Mouse (Mus musculus) erythroblast, embryonic 14.5 days (primary cell): ENCODE measurements around the gene Slc35g3.

ENCODE experiments used
- GATA1 ChIP-seq: IDR thresholded peaks from 2 replicates; pipeline ENCODE4 v1.6.1; 2012; ENCODE audit warnings: low read length, inconsistent platforms, mixed read lengths
- TAL1 ChIP-seq: IDR thresholded peaks from 3 replicates; pipeline ENCODE4 v1.6.1; 2012; ENCODE audit warnings: low read length, inconsistent platforms, mixed read lengths

DNA sequence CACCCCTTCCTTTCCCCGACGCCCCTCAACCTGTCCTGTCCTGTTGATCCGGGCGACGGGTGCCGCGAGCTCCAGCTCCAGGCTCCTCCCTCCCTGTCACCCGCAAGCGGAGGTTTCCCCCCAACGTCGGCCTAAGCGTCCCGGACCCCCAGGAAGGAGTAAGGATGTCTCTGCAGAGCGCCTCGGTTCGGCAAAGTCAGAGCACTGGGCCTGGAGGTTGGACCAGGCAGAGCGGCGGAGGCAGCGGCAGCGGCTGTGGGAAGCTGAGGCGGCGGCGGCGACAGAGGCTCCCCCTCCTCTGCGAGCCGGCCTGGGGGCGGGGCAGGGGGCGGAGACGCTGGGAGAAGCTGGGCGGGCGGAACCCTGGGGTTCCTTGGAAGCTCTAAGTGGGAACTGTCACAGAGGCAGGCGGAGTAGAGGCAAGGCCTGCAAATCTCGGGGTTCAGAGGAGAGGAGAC lies 40.9 kb upstream of the Slc35g3 start:
- TF ChIP-seq GATA1 = no peak
- TF ChIP-seq TAL1 = no peak
